Mouse (Mus musculus) cerebellum, adult 11 months (tissue): ENCODE data around the gene Lyzl6.

Source experiments
- DNase-seq: peaks from one replicate; pipeline ENCODE4 v3.0.0; 2022

Gene Lyzl6

DNA sequence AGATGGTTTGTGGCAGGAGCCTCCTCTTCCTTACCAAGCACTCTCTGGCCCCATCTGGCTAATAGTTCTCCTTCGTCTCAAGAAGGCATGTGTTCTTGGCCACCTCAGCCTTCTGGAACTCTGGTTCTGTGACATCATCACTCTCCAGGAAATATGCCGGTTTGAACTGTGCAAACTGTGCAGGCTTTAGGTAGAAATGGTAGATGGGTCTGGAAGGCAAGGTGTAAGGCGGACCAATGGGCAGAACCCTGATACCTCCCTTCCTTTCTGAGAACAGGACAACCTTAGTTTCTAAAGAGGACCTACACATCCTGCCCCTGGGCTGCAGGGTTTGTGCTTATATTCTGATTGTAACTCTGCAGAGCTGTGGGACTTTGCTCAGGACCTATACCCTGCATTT is at the start of gene Lyzl6:
Gene Lyzl6, minus strand, starts transcription at position 101 of the 400 bp plus-strand sequence.
- no peak for DNase-seq

GRCm38 (mm10) chr11:103686706-103687105 is 48.0 kb upstream of the Lyzl6 start:
- no peak for DNase-seq

- DNase-seq = no peak
Measured at GRCm38 (mm10) chr11:103685261-103685736, 46.6 kb upstream of the Lyzl6 start.

DNA sequence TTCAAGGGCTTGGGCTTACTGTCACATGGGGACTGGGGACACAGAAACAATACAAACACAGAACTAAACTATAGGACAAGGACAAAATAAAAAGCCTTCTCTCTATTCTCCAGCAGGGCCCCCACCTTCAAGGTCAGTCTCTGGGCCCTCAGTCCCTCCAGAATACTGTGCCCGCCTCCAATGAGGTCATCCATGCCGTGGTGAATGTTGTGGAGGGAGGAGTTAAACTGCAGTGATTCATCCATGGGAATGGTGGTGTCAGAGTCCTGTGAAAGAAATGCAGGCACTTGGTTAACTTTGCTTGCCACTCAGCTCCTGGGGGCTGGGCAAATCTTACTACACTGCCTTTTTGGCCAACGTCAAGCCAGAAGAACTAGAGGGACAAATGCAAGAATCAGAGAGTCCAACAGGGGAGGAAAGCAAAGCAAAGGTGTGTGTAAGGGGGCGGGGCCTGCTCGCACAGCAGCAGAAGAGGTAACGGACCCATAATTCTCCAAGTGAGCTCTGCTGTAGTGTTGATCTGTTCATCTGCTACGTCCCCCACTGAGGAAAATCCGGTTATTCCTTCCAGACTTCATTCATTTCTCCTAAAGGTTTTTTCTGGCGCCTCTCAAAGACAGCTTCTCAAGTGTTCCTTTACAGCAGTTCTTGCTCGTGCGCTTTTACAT is 45.1 kb upstream of the Lyzl6 start:
- no peak for DNase-seq

GRCm38 (mm10) chr11:103677042-103677441 is 38.4 kb upstream of the Lyzl6 start:
- peak; percentile 26 for DNase-seq

DNA sequence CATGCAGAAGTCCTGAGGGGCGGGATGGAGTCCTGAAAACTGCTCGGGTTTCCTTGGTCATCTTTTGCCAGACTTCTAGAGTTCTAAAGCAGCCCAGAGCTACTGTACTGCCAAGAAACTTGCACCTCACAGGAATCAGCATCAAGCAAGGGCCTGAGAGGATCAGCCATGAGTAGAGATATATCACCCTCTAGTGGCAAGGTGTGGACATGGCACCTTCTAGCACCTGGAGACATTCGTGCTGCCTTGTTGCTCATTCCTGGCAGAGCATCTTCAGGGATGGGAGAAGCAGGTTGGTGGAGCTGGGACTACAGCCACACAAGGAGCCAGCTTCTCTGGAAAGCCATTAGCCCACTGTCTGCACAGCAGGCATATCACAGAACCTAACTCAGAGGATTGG is 36.9 kb upstream of the Lyzl6 start:
- peak; percentile 57 for DNase-seq

DNA sequence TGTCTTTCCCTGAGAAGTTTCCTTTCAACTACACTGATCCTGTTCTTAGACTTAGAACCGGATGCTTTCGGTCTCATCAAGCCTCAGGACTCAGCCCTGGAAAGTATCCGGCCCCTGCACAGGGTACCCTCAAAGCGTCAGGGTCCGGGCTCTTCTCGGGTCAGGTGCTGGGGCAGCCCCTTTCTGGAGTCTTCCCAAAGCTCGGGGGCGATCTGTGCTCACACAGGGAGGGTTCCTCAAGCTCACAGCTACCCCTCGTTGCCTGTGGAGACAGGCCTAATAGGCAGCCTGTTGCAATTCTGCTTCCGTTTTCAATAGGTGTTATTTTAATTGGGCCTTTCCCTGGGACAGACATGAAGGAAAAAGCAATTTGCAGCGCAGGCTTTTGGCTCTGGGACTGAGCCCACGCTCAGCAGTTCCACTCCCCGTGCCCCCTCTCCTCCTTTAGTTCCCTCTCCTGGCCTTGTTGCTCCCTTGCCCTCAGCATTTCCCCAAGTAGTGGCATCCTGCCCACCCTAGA is 28.3 kb upstream of the Lyzl6 start:
- no peak for DNase-seq

- peak; percentile 6 for DNase-seq
Measured at GRCm38 (mm10) chr11:103666181-103666906, 27.7 kb upstream of the Lyzl6 start.

DNA sequence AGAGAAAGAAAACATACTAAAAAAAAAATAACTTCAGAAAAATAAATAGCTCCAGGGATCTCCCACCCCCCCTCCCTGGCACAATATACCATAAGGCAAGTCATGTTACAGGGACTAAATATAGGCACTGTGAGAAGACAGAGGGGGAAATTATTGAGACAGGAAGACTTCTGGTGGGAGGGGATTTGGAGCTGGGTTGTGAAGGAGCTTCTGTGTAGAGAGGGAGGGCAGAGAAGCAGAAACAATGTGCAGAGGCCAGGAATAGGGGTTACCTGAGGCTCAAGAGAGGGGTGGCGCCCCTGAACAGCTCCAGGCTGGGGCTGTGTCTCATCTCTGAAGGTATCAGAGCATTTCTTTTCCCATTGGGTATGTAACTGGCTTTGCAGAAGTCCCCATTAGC is 27.0 kb upstream of the Lyzl6 start:
- DNase-seq = no peak

- no peak for DNase-seq
Measured at GRCm38 (mm10) chr11:103663119-103663518, 24.4 kb upstream of the Lyzl6 start.

DNA sequence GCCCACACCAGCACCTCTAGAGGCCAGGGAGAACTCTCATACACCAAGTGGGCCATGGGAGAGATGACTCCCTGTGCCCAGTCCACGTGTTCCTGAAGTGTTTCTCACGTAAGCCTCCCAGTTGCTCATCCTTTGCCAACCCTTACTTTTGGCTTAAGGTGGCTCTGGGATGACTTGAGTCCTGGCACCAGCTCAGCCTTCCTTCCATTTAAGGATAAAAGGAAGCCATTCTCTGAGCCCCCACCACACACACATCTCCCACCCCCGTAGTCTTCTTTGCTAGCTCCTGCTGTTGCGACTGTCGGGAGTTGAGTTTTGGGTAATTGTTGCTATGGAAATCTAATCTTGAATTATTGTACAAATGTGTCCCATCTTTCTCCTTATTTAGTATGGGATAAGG is 23.9 kb upstream of the Lyzl6 start:
- no peak for DNase-seq

GRCm38 (mm10) chr11:103661863-103662262 is 23.2 kb upstream of the Lyzl6 start:
- DNase-seq = no peak

DNA sequence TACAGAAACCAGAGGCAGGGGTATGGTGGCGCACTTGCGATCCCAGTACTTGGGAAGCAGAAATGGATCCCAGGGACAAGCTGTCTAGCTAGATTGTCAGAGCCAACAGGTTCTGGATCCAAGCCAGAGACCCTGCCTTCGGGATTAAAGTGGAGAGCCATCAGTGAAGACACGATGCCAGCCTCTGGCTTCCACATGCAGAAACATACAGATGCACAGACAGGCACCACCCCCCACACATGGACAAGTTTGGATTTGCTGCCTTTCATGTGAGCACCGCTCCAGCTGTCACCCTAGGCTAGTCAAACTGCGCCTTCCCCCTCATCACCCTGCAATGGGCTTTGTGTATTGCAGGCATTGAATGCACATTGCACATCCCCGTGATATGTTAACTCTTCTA is 19.5 kb upstream of the Lyzl6 start:
- DNase-seq = no peak

DNA sequence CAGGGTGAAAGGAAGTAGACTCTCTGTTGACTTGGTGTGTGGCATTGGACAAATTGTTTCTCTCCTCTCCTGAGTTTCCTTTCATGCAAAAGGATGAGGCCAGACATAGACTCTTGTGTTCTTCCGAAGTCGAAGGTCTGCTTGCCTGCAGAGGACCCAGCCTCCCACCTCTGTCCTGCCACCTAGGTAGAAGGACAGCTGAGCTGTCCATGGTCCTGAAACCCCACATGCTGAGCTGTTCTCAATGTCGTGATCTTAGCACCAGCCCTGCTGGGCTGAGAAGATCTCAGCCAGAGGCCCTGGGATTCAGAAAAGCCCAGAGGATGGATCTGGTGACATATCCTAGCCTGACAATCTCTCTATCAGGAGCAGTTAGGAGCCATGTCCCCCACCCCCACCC is 17.8 kb upstream of the Lyzl6 start:
- no peak for DNase-seq

- DNase-seq = no peak
Measured at GRCm38 (mm10) chr11:103653359-103653965, 14.8 kb upstream of the Lyzl6 start.

DNA sequence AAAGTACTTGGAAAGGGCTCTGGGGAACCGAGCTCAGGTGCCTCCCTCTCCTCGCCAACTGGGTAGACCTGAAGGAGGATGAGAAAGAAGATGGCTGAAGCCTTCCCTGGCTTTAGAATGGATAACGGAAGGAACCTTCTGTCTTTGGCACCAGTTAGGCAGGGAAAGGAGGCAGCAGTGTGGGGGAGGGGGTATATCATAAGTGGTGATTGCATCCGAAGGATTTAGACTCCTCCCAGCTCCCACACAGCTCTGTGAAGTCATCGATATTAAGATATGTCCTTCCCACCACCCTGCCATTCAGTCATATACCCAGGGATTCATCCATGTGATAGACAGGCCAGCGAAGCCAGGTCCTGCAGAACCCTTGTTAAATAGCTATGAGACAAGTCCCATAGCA is 12.7 kb upstream of the Lyzl6 start:
- DNase-seq = no peak

- no peak for DNase-seq
Measured at GRCm38 (mm10) chr11:103649983-103650493, 11.3 kb upstream of the Lyzl6 start.

DNA sequence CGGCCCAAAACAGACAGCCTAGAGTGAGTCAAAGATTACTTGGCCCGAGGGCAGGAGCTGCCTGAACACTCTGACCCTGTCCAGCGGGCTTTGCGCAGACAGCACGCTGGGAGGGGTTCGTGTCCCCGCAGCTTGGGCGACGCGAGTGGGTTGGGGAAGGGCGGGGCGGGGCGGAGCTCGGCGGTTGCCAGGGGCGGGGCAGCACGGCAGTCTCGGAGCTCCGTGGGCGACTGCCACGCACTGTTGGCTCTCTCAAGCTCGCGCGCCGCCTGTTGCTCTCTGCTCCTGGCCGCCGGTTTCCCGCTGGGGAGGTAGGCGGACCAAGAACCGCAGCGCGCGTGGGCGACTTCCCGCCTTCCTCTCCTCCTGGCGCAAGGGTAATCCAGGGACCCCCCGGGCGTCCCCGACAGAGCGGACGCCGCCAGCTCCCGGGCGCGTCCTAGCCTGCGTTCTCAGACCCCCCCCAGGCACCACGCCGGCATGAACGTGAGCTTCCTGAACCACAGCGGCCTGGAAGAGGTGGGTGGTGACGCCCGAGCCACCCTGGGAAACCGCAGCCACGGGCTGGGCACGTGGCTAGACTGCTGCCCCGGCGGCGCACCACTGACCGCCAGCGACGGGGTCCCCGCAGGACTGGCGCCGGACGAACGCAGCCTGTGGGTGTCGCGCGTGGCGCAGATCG is 10.8 kb upstream of the Lyzl6 start, which contains the start of gene Rprml:
Gene Rprml, plus strand, starts transcription at position 270 of the 682 bp plus-strand sequence.
- no peak for DNase-seq

- no peak for DNase-seq
Measured at GRCm38 (mm10) chr11:103648656-103649055, 10.0 kb upstream of the Lyzl6 start.

GRCm38 (mm10) chr11:103647921-103648620 is 9.4 kb upstream of the Lyzl6 start:
- DNase-seq = no peak

- no peak for DNase-seq
Measured at GRCm38 (mm10) chr11:103646301-103646700, 7.6 kb upstream of the Lyzl6 start.

DNA sequence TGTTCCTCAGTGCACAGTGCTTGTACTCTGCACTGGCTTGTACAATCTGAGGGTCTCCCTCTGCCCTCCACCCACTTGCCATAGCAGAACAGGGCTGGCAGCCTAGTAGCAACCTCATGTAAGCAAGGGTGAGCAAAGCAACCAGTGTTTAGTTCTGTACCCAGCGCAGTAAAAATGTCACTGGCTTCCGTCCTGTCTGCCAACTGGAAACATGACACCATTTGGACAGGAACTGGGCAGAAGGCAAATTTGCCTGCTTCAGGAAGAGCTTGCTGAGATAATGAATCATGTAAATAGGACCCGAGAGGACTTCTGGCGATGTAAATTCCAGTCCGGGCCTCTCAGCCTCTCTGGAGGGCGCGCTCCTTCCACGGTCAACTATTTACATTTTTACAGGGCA is 7.0 kb upstream of the Lyzl6 start:
- peak; percentile 11 for DNase-seq
